Mouse (Mus musculus): Measurements from ENCODE around the gene A430078G23Rik. TPM values are rescaled to one million over a fixed set of nuclear protein-coding genes. Genes with fewer than 3 reads are reported as not detected.

The A430078G23Rik gene
- polyA plus RNA-seq, 1 experiment from 2014 or later, result not detected

- no peak overlapping the region for H3K4me3 ChIP-seq
- H3K27ac ChIP-seq (ENCODE audit: poor library complexity, severe bottlenecking), result peak overlapping the region; percentile 36; the same call in 1 of the 2 replicates
- no peak overlapping the region for H3K9ac ChIP-seq
- no peaks in the 10 kb centered on the region; the same call in 1 of the 2 replicates for H3K9me3 ChIP-seq (replicated peaks)
- H3K4me2 ChIP-seq, result no peak overlapping the region
- H3K4me1 ChIP-seq (replicated peaks), result peaks cover 51% of the 10 kb centered on the region
- no peaks in the 10 kb centered on the region for H3K36me3 ChIP-seq
- no peaks in the 10 kb centered on the region for H3K27me3 ChIP-seq (replicated peaks)
- ATAC-seq (ENCODE audit: insufficient number of reproducible peaks, low FRiP score), result 0 out of 2 replicates have a peak, but pooled peaks have one; percentile 33
- 41% methylated on average over 7 of the region's 7 CpGs for WGBS
These were observed 58.7 kb downstream of the A430078G23Rik start for GRCm38 (mm10) chr8:3411901-3412301.

GRCm38 (mm10) chr8:3412816-3413215, 59.6 kb downstream of the A430078G23Rik start:
- Histone ChIP-seq H3K4me2 (no peak overlapping the region), H3K9ac (no peak overlapping the region), H3K4me1 (replicated peaks) (peaks cover 58% of the 10 kb centered on the region), H3K27me3 (replicated peaks) (no peaks in the 10 kb centered on the region), H3K4me3 (no peak overlapping the region), H3K9me3 (replicated peaks) (no peaks in the 10 kb centered on the region; the same call in 1 of the 2 replicates), H3K27ac (ENCODE audit: poor library complexity, severe bottlenecking) (no peak overlapping the region), H3K36me3 (no peaks in the 10 kb centered on the region)
- 95% methylated on average over 1 of the region's 1 CpGs for WGBS
- no peak for ATAC-seq (ENCODE audit: insufficient number of reproducible peaks, low FRiP score)

GRCm38 (mm10) chr8:3414639-3415190, 61.5 kb downstream of the A430078G23Rik start:
- Histone ChIP-seq H3K27ac (ENCODE audit: poor library complexity, severe bottlenecking) (no peak overlapping the region), H3K4me3 (no peak overlapping the region), H3K36me3 (no peaks in the 10 kb centered on the region), H3K9ac (no peak overlapping the region), H3K4me1 (replicated peaks) (peaks cover 70% of the 10 kb centered on the region), H3K27me3 (replicated peaks) (no peaks in the 10 kb centered on the region), H3K4me2 (no peak overlapping the region), H3K9me3 (replicated peaks) (no peaks in the 10 kb centered on the region; the same call in 1 of the 2 replicates)
- WGBS, result 71% methylated on average over 6 of the region's 6 CpGs
- ATAC-seq (ENCODE audit: insufficient number of reproducible peaks, low FRiP score), result no peak

GRCm38 (mm10) chr8:3415259-3415658, 62.0 kb downstream of the A430078G23Rik start:
- Histone ChIP-seq H3K4me1 (replicated peaks) (peaks cover 76% of the 10 kb centered on the region), H3K4me3 (no peak overlapping the region), H3K9ac (no peak overlapping the region), H3K4me2 (no peak overlapping the region), H3K27ac (ENCODE audit: poor library complexity, severe bottlenecking) (no peak overlapping the region), H3K27me3 (replicated peaks) (no peaks in the 10 kb centered on the region), H3K36me3 (no peaks in the 10 kb centered on the region), H3K9me3 (replicated peaks) (no peaks in the 10 kb centered on the region; the same call in 1 of the 2 replicates)
- WGBS, result 71% methylated on average over 4 of the region's 4 CpGs
- ATAC-seq (ENCODE audit: insufficient number of reproducible peaks, low FRiP score), result no peak

GRCm38 (mm10) chr8:3415661-3416060, 62.4 kb downstream of the A430078G23Rik start:
- Histone ChIP-seq H3K4me1 (replicated peaks) (peaks cover 79% of the 10 kb centered on the region), H3K27me3 (replicated peaks) (no peaks in the 10 kb centered on the region), H3K4me3 (no peak overlapping the region), H3K9me3 (replicated peaks) (no peaks in the 10 kb centered on the region; the same call in 1 of the 2 replicates), H3K36me3 (no peaks in the 10 kb centered on the region), H3K4me2 (no peak overlapping the region), H3K27ac (ENCODE audit: poor library complexity, severe bottlenecking) (no peak overlapping the region), H3K9ac (no peak overlapping the region)
- ATAC-seq (ENCODE audit: insufficient number of reproducible peaks, low FRiP score), result no peak
- WGBS, result 83% methylated on average over 6 of the region's 6 CpGs

- Histone ChIP-seq H3K4me1 (replicated peaks) (peaks cover 77% of the 10 kb centered on the region), H3K27me3 (replicated peaks) (no peaks in the 10 kb centered on the region), H3K36me3 (no peaks in the 10 kb centered on the region), H3K4me2 (0 out of 2 replicates have a peak overlapping the region, but pooled peaks have one; percentile 38), H3K27ac (ENCODE audit: poor library complexity, severe bottlenecking) (peak overlapping the region; percentile 78), H3K9me3 (replicated peaks) (no peaks in the 10 kb centered on the region; the same call in 1 of the 2 replicates), H3K4me3 (no peak overlapping the region), H3K9ac (no peak overlapping the region)
- no peak for ATAC-seq (ENCODE audit: insufficient number of reproducible peaks, low FRiP score)
- WGBS, result 47% methylated on average over 4 of the region's 4 CpGs
These were observed 63.6 kb downstream of the A430078G23Rik start for GRCm38 (mm10) chr8:3416846-3417245.

- no peaks in the 10 kb centered on the region for H3K27me3 ChIP-seq (replicated peaks)
- no peak overlapping the region for H3K4me3 ChIP-seq
- no peak for ATAC-seq (ENCODE audit: insufficient number of reproducible peaks, low FRiP score)
- no peaks in the 10 kb centered on the region for H3K36me3 ChIP-seq
- peaks cover 74% of the 10 kb centered on the region for H3K4me1 ChIP-seq (replicated peaks)
- H3K9me3 ChIP-seq (replicated peaks), result no peaks in the 10 kb centered on the region
- H3K27ac ChIP-seq (ENCODE audit: poor library complexity, severe bottlenecking), result peak overlapping the region; percentile 78
- 9% methylated on average over 8 of the region's 8 CpGs for WGBS
- peak overlapping the region; percentile 38 for H3K4me2 ChIP-seq
- peak overlapping the region; percentile 35 for H3K9ac ChIP-seq
These were observed 64.2 kb downstream of the A430078G23Rik start for GRCm38 (mm10) chr8:3417455-3417854.

- Histone ChIP-seq H3K4me2 (peak overlapping the region; percentile 38), H3K9me3 (replicated peaks) (no peaks in the 10 kb centered on the region), H3K9ac (peak overlapping the region; percentile 35), H3K4me1 (replicated peaks) (peaks cover 72% of the 10 kb centered on the region), H3K27me3 (replicated peaks) (no peaks in the 10 kb centered on the region), H3K36me3 (no peaks in the 10 kb centered on the region), H3K27ac (ENCODE audit: poor library complexity, severe bottlenecking) (peak overlapping the region; percentile 78; the same call in 1 of the 2 replicates), H3K4me3 (no peak overlapping the region)
- peak; percentile 65 for ATAC-seq (ENCODE audit: insufficient number of reproducible peaks, low FRiP score)
- WGBS, result 71% methylated on average over 1 of the region's 1 CpGs
These were observed 64.9 kb downstream of the A430078G23Rik start for GRCm38 (mm10) chr8:3418101-3418500.

- Histone ChIP-seq H3K4me3 (no peak overlapping the region), H3K4me2 (no peak overlapping the region), H3K27me3 (replicated peaks) (no peaks in the 10 kb centered on the region), H3K9me3 (replicated peaks) (no peaks in the 10 kb centered on the region), H3K4me1 (replicated peaks) (peaks cover 53% of the 10 kb centered on the region), H3K36me3 (no peaks in the 10 kb centered on the region), H3K27ac (ENCODE audit: poor library complexity, severe bottlenecking) (no peak overlapping the region), H3K9ac (no peak overlapping the region)
- ATAC-seq (ENCODE audit: insufficient number of reproducible peaks, low FRiP score), result no peak
- 69% methylated on average over 10 of the region's 10 CpGs for WGBS
These were observed 67.0 kb downstream of the A430078G23Rik start for GRCm38 (mm10) chr8:3420105-3420706.

- Histone ChIP-seq H3K9ac (no peak overlapping the region), H3K4me3 (no peak overlapping the region), H3K27ac (ENCODE audit: poor library complexity, severe bottlenecking) (no peak overlapping the region), H3K9me3 (replicated peaks) (no peaks in the 10 kb centered on the region), H3K4me2 (no peak overlapping the region), H3K4me1 (replicated peaks) (peaks cover 47% of the 10 kb centered on the region), H3K36me3 (no peaks in the 10 kb centered on the region), H3K27me3 (replicated peaks) (no peaks in the 10 kb centered on the region)
- ATAC-seq (ENCODE audit: insufficient number of reproducible peaks, low FRiP score), result no peak
- 87% methylated on average over 5 of the region's 5 CpGs for WGBS
These were observed 68.3 kb downstream of the A430078G23Rik start for GRCm38 (mm10) chr8:3421507-3421906.

GRCm38 (mm10) chr8:3425217-3425616, 72.0 kb downstream of the A430078G23Rik start:
- WGBS, result 87% methylated on average over 5 of the region's 5 CpGs
- ATAC-seq (ENCODE audit: insufficient number of reproducible peaks, low FRiP score), result no peak
- H3K27me3 ChIP-seq (replicated peaks), result no peaks in the 10 kb centered on the region
- H3K9me3 ChIP-seq (replicated peaks), result no peaks in the 10 kb centered on the region
- H3K9ac ChIP-seq, result no peak overlapping the region
- peaks cover 16% of the 10 kb centered on the region for H3K36me3 ChIP-seq
- no peak overlapping the region for H3K4me3 ChIP-seq
- no peak overlapping the region for H3K4me2 ChIP-seq
- H3K27ac ChIP-seq (ENCODE audit: poor library complexity, severe bottlenecking), result no peak overlapping the region
- peaks cover 16% of the 10 kb centered on the region for H3K4me1 ChIP-seq (replicated peaks)
